Mouse (Mus musculus) kidney, adult 2 months (tissue): ENCODE results near the gene 0610030E20Rik. TPM values are rescaled to one million over a fixed set of nuclear protein-coding genes. Genes with fewer than 3 reads are reported as not detected.

Experiments used
- DNase-seq: peaks from one replicate; pipeline ENCODE4 v3.0.0; 2021
- H3K27ac ChIP-seq: fragments of 200-500 bp; 2 replicates; pipeline ENCODE4 v1.5.1; 2012; ENCODE audit warnings: low read depth, low read length, control low read depth, inconsistent platforms; ENCODE audit not compliant: insufficient read depth
- H3K27me3 ChIP-seq: fragments of 200-500 bp; replicated peaks from 2 replicates; pipeline ENCODE4 v1.6.1; 2012; ENCODE audit warnings: mild to moderate bottlenecking, moderate library complexity, low read length, inconsistent platforms; ENCODE audit not compliant: control insufficient read depth, insufficient read depth
- H3K36me3 ChIP-seq: fragments of 200-500 bp; 2 replicates; pipeline ENCODE4 v1.6.1; 2012; ENCODE audit warnings: mild to moderate bottlenecking, moderate library complexity, low read length, inconsistent platforms; ENCODE audit not compliant: control insufficient read depth, insufficient read depth
- H3K4me1 ChIP-seq: fragments of 200-500 bp; 2 replicates; pipeline ENCODE4 v1.6.1; 2011; ENCODE audit warnings: low read length; ENCODE audit not compliant: control insufficient read depth, insufficient read depth
- H3K4me3 ChIP-seq: fragments of 200-500 bp; 2 replicates; pipeline ENCODE4 v1.5.1; 2011; ENCODE audit warnings: mild to moderate bottlenecking, low read depth, low read length, control low read depth; ENCODE audit not compliant: insufficient read depth
- CTCF ChIP-seq: fragments of 200-500 bp; conservative IDR thresholded peaks from 2 replicates; pipeline ENCODE4 v1.5.1; 2011; ENCODE audit warnings: low read depth, mild to moderate bottlenecking, control low read depth, low read length, moderate library complexity, mixed read lengths; ENCODE audit not compliant: insufficient read depth, insufficient read length
- POLR2A ChIP-seq: fragments of 200-500 bp; IDR thresholded peaks from one replicate; pipeline ENCODE4 v1.6.1; 2011; ENCODE audit warnings: low read depth, low read length, control low read depth
- whole genome bisulfite sequencing: fragments of 180-500 bp; shearing (Covaris S2); methylation state at CpG from one replicate; pipeline ENCODE4 v1.1.7; 2018; 5-methylcytosine and 5-hydroxymethylcytosine counted together
- polyA plus RNA-seq: library from polyadenylated mRNA; depleted of rRNA; stranded (reverse); fragments of >200 nt; gene quantifications from 2 replicates; pipeline ENCODE4 v1.2.3, GENCODE M21; 2012

0610030E20Rik gene
- polyA plus RNA-seq, 1 experiment: 15.1 TPM

DNA sequence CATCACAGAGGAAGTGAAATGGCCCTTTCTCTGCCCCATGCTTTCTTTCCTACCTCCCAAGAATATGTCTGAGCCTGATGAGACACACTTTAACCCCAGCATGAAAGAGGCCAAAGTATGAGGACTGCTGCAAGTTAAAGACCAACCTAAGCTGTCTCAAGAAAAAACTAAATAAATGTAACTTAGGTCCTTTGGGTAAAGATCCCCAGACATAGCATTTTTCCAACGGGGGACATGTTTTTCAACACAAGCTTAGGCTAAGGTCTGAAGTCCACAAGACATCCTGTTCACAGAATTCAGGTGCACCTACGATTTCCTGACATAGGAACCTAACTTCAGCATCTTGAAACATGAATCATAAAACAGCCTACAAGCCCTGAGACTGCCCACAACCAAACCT lies 3.1 kb downstream of the 0610030E20Rik start:
- no peak overlapping the region for H3K4me3 ChIP-seq
- H3K36me3 ChIP-seq: no peaks in the 10 kb centered on the region; the same call in 1 of the 2 replicates
- TF ChIP-seq POLR2A: no peak
- TF ChIP-seq CTCF: no peak
- no peaks in the 10 kb centered on the region for H3K27me3 ChIP-seq
- peaks cover 45% of the 10 kb centered on the region for H3K4me1 ChIP-seq
- WGBS: 64% methylated on average over 2 of the region's 2 CpGs
- H3K27ac ChIP-seq: peak overlapping the region; percentile 77
- DNase-seq: peak; percentile 65

DNA sequence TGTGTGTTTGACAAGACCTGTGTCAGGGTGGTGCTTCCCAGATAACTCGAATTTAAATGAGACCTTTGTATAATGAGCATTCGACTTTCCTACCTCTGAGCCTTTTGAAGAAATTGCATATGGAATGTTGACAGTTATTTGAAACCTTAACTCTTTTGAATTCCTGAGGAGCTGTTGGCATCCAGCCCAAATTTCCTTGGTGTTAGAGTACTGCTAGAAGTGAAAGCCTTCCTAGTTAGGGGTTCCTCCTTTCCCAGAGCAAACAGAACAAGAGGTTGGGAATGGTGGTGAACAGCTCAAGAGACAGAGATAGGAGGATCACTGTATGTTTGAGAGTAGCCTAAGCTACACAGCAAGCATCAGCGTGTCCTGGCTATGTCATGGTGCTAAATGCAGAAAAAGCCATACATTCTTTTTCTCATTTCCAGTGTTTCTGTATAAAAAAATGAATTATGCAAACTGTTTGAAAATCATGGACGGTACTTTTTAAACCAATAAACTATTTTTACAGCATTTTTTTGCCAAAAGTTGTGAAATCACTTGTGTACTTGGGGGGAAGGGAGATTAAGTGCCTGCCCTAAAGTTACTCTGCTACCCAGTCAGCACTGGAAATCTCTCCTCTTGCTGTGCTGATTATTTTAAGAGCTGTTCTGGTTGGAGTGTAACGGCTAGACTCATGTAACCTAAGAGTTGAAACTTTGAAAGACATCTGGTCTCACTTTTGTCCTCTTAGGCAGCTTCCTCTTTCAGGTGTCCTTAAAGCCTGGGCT lies 5.7 kb downstream of the 0610030E20Rik start:
- WGBS: 45% methylated on average over 5 of the region's 5 CpGs
- Histone ChIP-seq H3K4me3 (no peak overlapping the region), H3K36me3 (no peaks in the 10 kb centered on the region; the same call in 1 of the 2 replicates), H3K27ac (peak overlapping the region; percentile 39; the same call in 1 of the 2 replicates), H3K4me1 (peaks cover 53% of the 10 kb centered on the region), H3K27me3 (no peaks in the 10 kb centered on the region)
- TF ChIP-seq CTCF: no peak
- TF ChIP-seq POLR2A: no peak
- peak; percentile 58 for DNase-seq

DNA sequence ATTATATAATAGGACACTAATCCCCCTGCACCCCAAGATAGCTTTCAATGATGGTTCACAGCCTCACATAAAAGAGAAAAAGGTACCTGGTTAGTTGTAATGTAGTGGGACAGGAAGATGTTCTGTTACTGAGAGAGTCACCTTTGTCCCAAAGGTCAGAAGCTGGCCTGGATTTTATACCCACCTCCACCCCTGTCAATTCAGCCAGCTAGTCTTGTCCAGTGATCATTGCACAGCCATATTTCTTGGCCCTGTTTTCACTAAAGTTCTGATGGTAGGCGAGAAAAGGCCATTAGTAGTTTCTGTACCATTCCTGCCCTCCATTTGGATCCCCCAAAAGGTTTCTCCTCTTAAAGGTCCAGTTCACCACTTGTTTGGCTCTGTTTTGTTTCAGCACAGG lies 6.9 kb downstream of the 0610030E20Rik start:
- no peak overlapping the region for H3K4me3 ChIP-seq
- 47% methylated on average over 1 of the region's 1 CpGs for WGBS
- no peak for TF ChIP-seq CTCF
- no peak for TF ChIP-seq POLR2A
- no peaks in the 10 kb centered on the region; the same call in 1 of the 2 replicates for H3K36me3 ChIP-seq
- H3K4me1 ChIP-seq: peaks cover 42% of the 10 kb centered on the region
- H3K27me3 ChIP-seq: no peaks in the 10 kb centered on the region
- peak; percentile 57 for DNase-seq
- H3K27ac ChIP-seq: peak overlapping the region; percentile 80; the same call in 1 of the 2 replicates

DNA sequence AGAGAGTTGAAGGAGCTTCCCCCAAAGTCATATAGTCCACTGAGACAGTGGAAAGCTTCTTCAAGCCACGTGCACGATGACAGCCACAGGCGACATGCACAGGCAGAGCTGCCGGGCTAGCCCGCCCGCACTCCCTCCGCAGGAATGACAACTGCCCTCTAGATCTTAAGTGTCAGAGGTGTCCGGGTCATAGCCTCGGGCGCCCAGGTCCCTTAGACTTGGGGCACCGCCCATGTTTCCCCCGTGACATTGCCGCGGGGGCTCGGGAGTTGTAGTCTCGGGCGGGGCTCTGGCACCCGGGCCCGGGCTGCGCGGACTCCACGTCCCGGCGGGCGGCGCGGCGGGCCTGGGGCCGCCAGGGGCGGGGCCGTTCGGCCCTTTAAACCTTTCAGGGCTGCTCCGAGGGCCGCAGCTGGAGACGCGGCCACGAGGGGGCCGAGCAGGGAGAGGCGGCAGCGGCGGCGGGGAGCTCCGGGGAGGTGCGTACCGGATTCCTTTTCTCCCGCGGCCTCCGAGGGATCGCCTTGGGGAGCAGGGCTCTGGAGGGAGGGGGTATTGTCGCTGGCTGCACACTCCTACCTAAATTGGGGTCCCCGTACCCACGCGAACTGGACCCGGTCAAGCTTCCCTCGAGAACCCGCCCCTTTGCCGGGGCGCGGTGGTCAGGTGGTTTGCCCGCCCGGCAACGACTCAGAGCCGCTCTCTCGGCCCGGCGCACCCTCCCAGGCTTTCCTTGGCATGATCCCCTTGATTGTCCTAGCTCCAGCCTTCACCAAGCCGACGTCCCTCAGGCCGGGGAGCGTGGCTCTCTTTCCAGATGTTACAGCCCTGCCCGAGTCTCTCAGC lies 8.2 kb downstream of the 0610030E20Rik start, which contains the start of gene Tmem150a:
Gene Tmem150a (plus strand): TSS at position 382 of the 846 bp plus-strand sequence.
- Histone ChIP-seq H3K36me3 (peaks cover 4% of the 10 kb centered on the region; the same call in 1 of the 2 replicates), H3K27ac (peak within 1 kb of the TSS; percentile 96), H3K4me1 (peaks cover 38% of the 10 kb centered on the region; the same call in 1 of the 2 replicates), H3K27me3 (no peaks in the 10 kb centered on the region), H3K4me3 (peak within 1 kb of the TSS; percentile 73)
- peak; percentile 95 for DNase-seq
- TF ChIP-seq CTCF: peak; percentile 29; the same call in 1 of the 2 replicates
- no peak for TF ChIP-seq POLR2A
- WGBS: under 1% methylated on average over 69 of the region's 71 CpGs

DNA sequence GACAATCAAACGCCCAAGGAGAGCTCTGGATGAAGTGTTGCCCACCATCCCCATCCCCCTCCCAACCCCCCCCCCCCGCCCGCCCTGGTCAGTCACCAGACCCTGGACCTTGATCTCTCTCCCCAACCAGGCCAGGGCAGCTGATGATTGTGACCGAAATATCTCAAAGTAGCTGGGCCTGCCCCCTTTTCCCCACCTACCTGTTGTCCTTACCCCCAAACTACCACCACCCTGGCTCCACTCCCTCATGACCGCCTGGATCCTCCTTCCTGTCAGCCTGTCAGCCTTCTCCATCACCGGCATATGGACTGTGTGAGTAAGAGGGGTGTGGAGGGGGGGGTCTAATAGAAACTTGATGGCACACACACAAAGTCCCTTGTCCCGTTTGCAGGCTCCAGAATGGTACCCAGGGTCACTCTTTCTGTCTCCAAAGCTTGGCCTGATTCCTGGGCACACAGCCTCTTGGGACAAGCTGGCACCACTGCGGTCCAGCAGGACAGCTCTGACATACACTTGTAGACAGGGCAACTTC lies 8.9 kb downstream of the 0610030E20Rik start:
- H3K36me3 ChIP-seq: peaks cover 7% of the 10 kb centered on the region; the same call in 1 of the 2 replicates
- TF ChIP-seq POLR2A: no peak
- no peak for TF ChIP-seq CTCF
- peak overlapping the region; percentile 73 for H3K4me3 ChIP-seq
- DNase-seq: peak; percentile 72
- H3K27ac ChIP-seq: peak overlapping the region; percentile 92
- WGBS: 29% methylated on average over 8 of the region's 8 CpGs
- peaks cover 36% of the 10 kb centered on the region; the same call in 1 of the 2 replicates for H3K4me1 ChIP-seq
- no peaks in the 10 kb centered on the region for H3K27me3 ChIP-seq

DNA sequence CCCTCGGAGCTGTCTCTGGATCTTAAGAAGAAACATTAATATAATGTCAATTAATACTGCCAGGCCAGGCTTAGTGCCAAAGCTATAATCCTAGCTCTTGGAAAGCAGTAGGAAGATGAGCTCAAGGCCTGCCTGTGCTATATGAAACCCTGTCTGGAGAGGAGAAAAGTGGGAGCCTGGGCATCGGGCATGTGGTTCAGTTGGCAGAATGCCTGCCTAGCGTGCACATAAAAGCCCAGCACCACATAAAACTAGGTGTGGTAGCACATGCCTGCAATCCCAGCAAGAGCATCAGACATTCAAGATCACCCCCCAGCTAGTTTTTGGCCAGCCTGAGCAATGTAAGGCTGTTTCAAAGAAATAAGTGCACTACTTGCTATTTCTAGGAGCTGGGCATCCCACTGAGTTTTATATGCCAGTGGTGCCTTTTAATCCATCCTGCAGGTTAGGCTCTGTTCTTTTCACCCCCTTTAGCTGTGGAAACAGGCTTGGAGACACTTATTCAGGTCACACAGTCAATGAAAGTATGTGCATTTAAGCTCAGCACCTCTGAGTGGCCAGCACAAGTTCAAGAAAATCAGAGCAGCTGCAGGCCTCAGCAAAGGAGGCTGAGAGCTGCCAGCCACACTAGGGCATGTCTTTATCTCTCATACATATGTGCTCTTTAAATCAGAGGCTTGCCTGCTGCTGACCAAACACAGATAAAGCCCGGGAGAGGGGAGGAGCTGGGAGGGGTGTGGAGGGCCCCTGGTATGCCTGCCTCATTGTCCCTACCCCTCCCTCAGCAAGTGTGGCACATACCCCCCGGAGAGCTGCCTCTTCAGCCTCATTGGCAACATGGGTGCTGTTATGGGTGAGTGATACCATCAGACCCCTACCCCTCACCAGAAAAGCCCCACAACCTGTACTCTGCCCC lies 10.3 kb downstream of the 0610030E20Rik start:
- Histone ChIP-seq H3K27ac (no peak overlapping the region), H3K4me3 (peak overlapping the region; percentile 8; the same call in 1 of the 2 replicates), H3K27me3 (no peaks in the 10 kb centered on the region), H3K36me3 (peaks cover 7% of the 10 kb centered on the region; the same call in 1 of the 2 replicates), H3K4me1 (peaks cover 33% of the 10 kb centered on the region; the same call in 1 of the 2 replicates)
- DNase-seq: peak; percentile 40
- TF ChIP-seq POLR2A (no peak), CTCF (no peak)
- 50% methylated on average over 5 of the region's 5 CpGs for WGBS
